Mouse (Mus musculus): ENCODE data around the gene Zfp366. TPM values are rescaled to one million over a fixed set of nuclear protein-coding genes. Genes with fewer than 3 reads are reported as not detected.
A peak's percentile ranks its signal among the peaks of the same experiment; 100 is the strongest.

Gene Zfp366
- polyA plus RNA-seq, 1 experiment from 2014 or later: 0.36 TPM

DNA sequence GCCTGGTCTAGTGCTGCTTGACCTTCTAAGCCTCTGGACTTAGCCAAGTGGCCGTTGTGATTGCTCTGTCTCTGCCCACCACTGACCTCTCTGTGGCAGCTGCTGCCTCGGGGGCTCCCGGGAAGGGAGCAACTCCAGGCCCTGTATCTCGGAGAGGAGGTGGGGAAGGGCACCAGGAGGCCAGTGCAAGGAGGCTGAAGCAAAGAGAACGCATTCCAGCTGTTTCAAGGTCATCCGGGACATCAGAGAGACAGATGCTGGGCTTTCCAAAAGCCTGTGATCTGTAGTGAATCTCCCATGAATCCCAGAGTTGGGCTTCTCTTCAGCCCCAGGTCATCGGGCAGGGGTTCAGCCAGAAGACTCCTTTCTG, 54.5 kb downstream of the Zfp366 start:
- H3K27ac ChIP-seq (ENCODE audit: poor library complexity, severe bottlenecking): peak overlapping the region; percentile 94
- no peak overlapping the region for H3K9ac ChIP-seq
- peaks cover 43% of the 10 kb centered on the region for H3K4me1 ChIP-seq (replicated peaks)
- no peaks in the 10 kb centered on the region for H3K27me3 ChIP-seq (replicated peaks)
- no peaks in the 10 kb centered on the region for H3K36me3 ChIP-seq
- H3K4me3 ChIP-seq: no peak overlapping the region
- H3K4me2 ChIP-seq: peak overlapping the region; percentile 12; the same call in 1 of the 2 replicates
- no peak; the same call in 1 of the 2 replicates for ATAC-seq (ENCODE audit: insufficient number of reproducible peaks, low FRiP score)
- H3K9me3 ChIP-seq (replicated peaks): no peaks in the 10 kb centered on the region
- 12% methylated on average over 7 of the region's 7 CpGs for WGBS

DNA sequence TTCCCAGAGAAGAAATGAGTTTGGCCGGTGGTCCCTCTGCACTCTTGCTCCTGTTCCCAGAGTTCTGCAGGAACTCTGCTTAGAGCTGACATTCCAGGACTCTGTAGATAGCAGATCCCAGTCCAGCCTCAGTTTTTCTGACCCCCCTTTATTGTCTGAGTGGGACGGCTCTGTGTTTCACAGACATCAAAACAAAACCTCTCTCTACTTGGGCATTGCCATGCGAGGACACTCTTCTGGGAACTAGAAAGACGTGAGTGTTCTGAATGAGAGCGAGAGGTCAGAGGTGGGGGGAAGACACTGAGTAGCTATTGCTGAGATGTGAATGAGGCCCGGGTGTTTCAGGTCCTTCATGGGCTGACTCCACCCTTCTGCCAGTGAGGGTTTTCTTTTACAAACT, 55.1 kb downstream of the Zfp366 start:
- Histone ChIP-seq H3K4me2 (no peak overlapping the region), H3K9ac (no peak overlapping the region), H3K4me3 (no peak overlapping the region), H3K27me3 (replicated peaks) (no peaks in the 10 kb centered on the region), H3K27ac (ENCODE audit: poor library complexity, severe bottlenecking) (peak overlapping the region; percentile 94), H3K36me3 (no peaks in the 10 kb centered on the region), H3K4me1 (replicated peaks) (peaks cover 43% of the 10 kb centered on the region), H3K9me3 (replicated peaks) (no peaks in the 10 kb centered on the region)
- ATAC-seq (ENCODE audit: insufficient number of reproducible peaks, low FRiP score): no peak
- WGBS: 19% methylated on average over 6 of the region's 6 CpGs

GRCm38 (mm10) chr13:99241984-99242383, 57.4 kb downstream of the Zfp366 start:
- no peaks in the 10 kb centered on the region for H3K9me3 ChIP-seq (replicated peaks)
- no peaks in the 10 kb centered on the region for H3K27me3 ChIP-seq (replicated peaks)
- H3K4me2 ChIP-seq: no peak overlapping the region
- no peaks in the 10 kb centered on the region for H3K36me3 ChIP-seq
- no peak overlapping the region for H3K9ac ChIP-seq
- peaks cover 30% of the 10 kb centered on the region for H3K4me1 ChIP-seq (replicated peaks)
- no peak overlapping the region for H3K4me3 ChIP-seq
- no peak for ATAC-seq (ENCODE audit: insufficient number of reproducible peaks, low FRiP score)
- H3K27ac ChIP-seq (ENCODE audit: poor library complexity, severe bottlenecking): no peak overlapping the region
- WGBS: 65% methylated on average over 3 of the region's 3 CpGs

GRCm38 (mm10) chr13:99242895-99243294, 58.3 kb downstream of the Zfp366 start:
- Histone ChIP-seq H3K9ac (no peak overlapping the region), H3K27ac (ENCODE audit: poor library complexity, severe bottlenecking) (no peak overlapping the region), H3K4me3 (no peak overlapping the region), H3K9me3 (replicated peaks) (no peaks in the 10 kb centered on the region), H3K4me2 (no peak overlapping the region), H3K36me3 (no peaks in the 10 kb centered on the region), H3K4me1 (replicated peaks) (peaks cover 23% of the 10 kb centered on the region), H3K27me3 (replicated peaks) (no peaks in the 10 kb centered on the region)
- 75% methylated on average over 4 of the region's 4 CpGs for WGBS
- ATAC-seq (ENCODE audit: insufficient number of reproducible peaks, low FRiP score): no peak

GRCm38 (mm10) chr13:99243831-99244230, 59.2 kb downstream of the Zfp366 start:
- Histone ChIP-seq H3K27me3 (replicated peaks) (no peaks in the 10 kb centered on the region), H3K4me2 (no peak overlapping the region), H3K9ac (no peak overlapping the region), H3K36me3 (no peaks in the 10 kb centered on the region), H3K4me1 (replicated peaks) (peaks cover 14% of the 10 kb centered on the region), H3K4me3 (no peak overlapping the region), H3K27ac (ENCODE audit: poor library complexity, severe bottlenecking) (no peak overlapping the region), H3K9me3 (replicated peaks) (no peaks in the 10 kb centered on the region)
- WGBS: 81% methylated on average over 9 of the region's 9 CpGs
- ATAC-seq (ENCODE audit: insufficient number of reproducible peaks, low FRiP score): no peak

DNA sequence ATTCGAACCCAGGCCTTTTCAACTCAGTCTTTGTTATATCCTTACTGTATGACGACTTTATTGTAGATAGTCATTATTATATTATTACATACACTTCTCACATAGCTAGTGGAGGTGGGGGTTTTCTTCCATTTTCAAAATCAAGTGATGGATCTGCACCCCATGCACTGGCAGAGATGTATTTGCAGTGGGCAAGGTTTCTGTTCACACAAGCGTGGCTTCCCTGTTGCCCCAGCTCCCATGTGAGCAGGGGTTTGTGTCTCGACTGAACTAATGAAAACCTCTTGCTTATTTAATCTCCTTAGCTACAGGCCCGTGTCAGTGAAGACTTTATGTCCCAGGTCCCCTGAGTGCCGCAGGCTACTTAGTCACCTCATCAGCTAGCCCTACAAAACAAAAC, 59.8 kb downstream of the Zfp366 start:
- no peaks in the 10 kb centered on the region for H3K27me3 ChIP-seq (replicated peaks)
- H3K4me1 ChIP-seq (replicated peaks): peaks cover 7% of the 10 kb centered on the region
- H3K36me3 ChIP-seq: no peaks in the 10 kb centered on the region
- no peak overlapping the region for H3K27ac ChIP-seq (ENCODE audit: poor library complexity, severe bottlenecking)
- ATAC-seq (ENCODE audit: insufficient number of reproducible peaks, low FRiP score): no peak
- H3K9me3 ChIP-seq (replicated peaks): no peaks in the 10 kb centered on the region
- WGBS: 61% methylated on average over 6 of the region's 6 CpGs
- H3K4me2 ChIP-seq: no peak overlapping the region
- H3K9ac ChIP-seq: no peak overlapping the region
- no peak overlapping the region for H3K4me3 ChIP-seq

- 56% methylated on average over 3 of the region's 3 CpGs for WGBS
- Histone ChIP-seq H3K36me3 (no peaks in the 10 kb centered on the region), H3K27me3 (replicated peaks) (no peaks in the 10 kb centered on the region), H3K4me3 (no peak overlapping the region), H3K9ac (no peak overlapping the region), H3K4me1 (replicated peaks) (peaks cover 3% of the 10 kb centered on the region), H3K4me2 (no peak overlapping the region), H3K27ac (ENCODE audit: poor library complexity, severe bottlenecking) (no peak overlapping the region), H3K9me3 (replicated peaks) (no peaks in the 10 kb centered on the region)
- ATAC-seq (ENCODE audit: insufficient number of reproducible peaks, low FRiP score): no peak
These were observed 60.3 kb downstream of the Zfp366 start for GRCm38 (mm10) chr13:99244896-99245295.

- H3K4me1 ChIP-seq (replicated peaks): no peaks in the 10 kb centered on the region
- WGBS: 81% methylated on average over 21 of the region's 21 CpGs
- ATAC-seq (ENCODE audit: insufficient number of reproducible peaks, low FRiP score): no peak
- H3K4me3 ChIP-seq: no peak overlapping the region
- H3K9me3 ChIP-seq (replicated peaks): no peaks in the 10 kb centered on the region
- H3K36me3 ChIP-seq: no peaks in the 10 kb centered on the region
- no peak overlapping the region for H3K4me2 ChIP-seq
- no peaks in the 10 kb centered on the region for H3K27me3 ChIP-seq (replicated peaks)
- no peak overlapping the region for H3K9ac ChIP-seq
- H3K27ac ChIP-seq (ENCODE audit: poor library complexity, severe bottlenecking): no peak overlapping the region
These were observed 61.4 kb downstream of the Zfp366 start for GRCm38 (mm10) chr13:99245916-99246460.

- Histone ChIP-seq H3K9me3 (replicated peaks) (0 out of 2 replicates have a peak, but pooled peaks cover 2% of the 10 kb centered on the region), H3K27ac (ENCODE audit: poor library complexity, severe bottlenecking) (no peak overlapping the region), H3K36me3 (no peaks in the 10 kb centered on the region), H3K9ac (no peak overlapping the region), H3K4me1 (replicated peaks) (no peaks in the 10 kb centered on the region; the same call in 1 of the 2 replicates), H3K4me2 (no peak overlapping the region), H3K27me3 (replicated peaks) (no peaks in the 10 kb centered on the region), H3K4me3 (no peak overlapping the region)
- ATAC-seq (ENCODE audit: insufficient number of reproducible peaks, low FRiP score): no peak
- 72% methylated on average over 2 of the region's 2 CpGs for WGBS
These were observed 66.2 kb downstream of the Zfp366 start for GRCm38 (mm10) chr13:99250806-99251205.

DNA sequence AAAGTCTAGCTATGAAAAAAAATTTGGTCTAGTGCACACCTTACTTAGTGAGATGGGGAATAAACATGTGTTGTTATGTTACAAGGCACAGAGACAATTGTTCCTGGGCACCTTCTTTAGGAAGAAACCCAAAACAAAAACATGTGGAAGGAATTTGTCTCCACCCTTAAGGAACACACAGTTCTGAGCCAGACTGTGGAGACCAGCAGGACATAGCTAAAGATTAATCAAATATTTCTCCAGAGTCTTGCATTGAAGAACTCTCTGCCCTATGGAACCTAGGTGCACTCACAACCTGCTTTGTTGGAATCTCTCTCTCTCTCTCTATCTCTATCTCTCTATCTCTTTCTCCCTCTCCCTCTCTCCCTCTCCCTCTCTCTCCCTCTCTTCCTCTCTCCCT, 69.6 kb downstream of the Zfp366 start:
- H3K36me3 ChIP-seq: no peaks in the 10 kb centered on the region
- H3K9ac ChIP-seq: no peak overlapping the region
- no peak for ATAC-seq (ENCODE audit: insufficient number of reproducible peaks, low FRiP score)
- no peak overlapping the region for H3K4me2 ChIP-seq
- H3K4me3 ChIP-seq: no peak overlapping the region
- H3K27ac ChIP-seq (ENCODE audit: poor library complexity, severe bottlenecking): no peak overlapping the region
- no peaks in the 10 kb centered on the region for H3K27me3 ChIP-seq (replicated peaks)
- 0 out of 2 replicates have a peak, but pooled peaks cover 2% of the 10 kb centered on the region for H3K9me3 ChIP-seq (replicated peaks)
- no peaks in the 10 kb centered on the region; the same call in 1 of the 2 replicates for H3K4me1 ChIP-seq (replicated peaks)

DNA sequence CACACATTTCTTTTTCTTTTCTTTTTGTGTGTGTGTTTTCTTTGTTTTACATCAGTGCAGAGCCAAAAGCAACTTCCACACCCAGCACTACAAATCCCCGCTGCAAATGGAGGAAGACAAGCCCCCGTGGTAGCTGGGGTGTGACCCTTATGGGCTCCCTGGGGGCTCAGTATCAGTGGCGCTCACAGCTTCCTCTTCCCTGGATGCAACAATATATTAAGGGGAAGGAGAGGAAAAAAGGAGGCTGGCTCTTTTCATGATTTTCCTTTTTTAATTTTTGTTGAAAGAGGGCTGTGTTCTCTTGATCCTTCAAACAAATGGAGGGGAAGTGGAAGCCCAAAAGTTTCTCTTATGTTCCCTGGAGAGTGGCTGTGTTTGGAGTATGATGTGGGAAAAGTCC, 70.2 kb downstream of the Zfp366 start:
- no peak overlapping the region for H3K4me3 ChIP-seq
- 23% methylated on average over 3 of the region's 3 CpGs for WGBS
- no peak overlapping the region for H3K27ac ChIP-seq (ENCODE audit: poor library complexity, severe bottlenecking)
- no peaks in the 10 kb centered on the region for H3K36me3 ChIP-seq
- no peak overlapping the region for H3K4me2 ChIP-seq
- 0 out of 2 replicates have a peak, but pooled peaks cover 2% of the 10 kb centered on the region for H3K9me3 ChIP-seq (replicated peaks)
- no peak overlapping the region for H3K9ac ChIP-seq
- ATAC-seq (ENCODE audit: insufficient number of reproducible peaks, low FRiP score): 0 out of 2 replicates have a peak, but pooled peaks have one; percentile 51
- peaks cover 3% of the 10 kb centered on the region; the same call in 1 of the 2 replicates for H3K4me1 ChIP-seq (replicated peaks)
- no peaks in the 10 kb centered on the region for H3K27me3 ChIP-seq (replicated peaks)

GRCm38 (mm10) chr13:99256916-99257315, 72.3 kb downstream of the Zfp366 start:
- WGBS: 82% methylated on average over 4 of the region's 4 CpGs
- H3K27ac ChIP-seq (ENCODE audit: poor library complexity, severe bottlenecking): no peak overlapping the region

More at GRCm38 (mm10) chr13:99256916-99257315, 72.3 kb downstream of the Zfp366 start:
- ATAC-seq (ENCODE audit: insufficient number of reproducible peaks, low FRiP score): no peak
- H3K36me3 ChIP-seq: no peaks in the 10 kb centered on the region
- no peak overlapping the region for H3K4me3 ChIP-seq
- no peaks in the 10 kb centered on the region for H3K27me3 ChIP-seq (replicated peaks)
- no peak overlapping the region for H3K9ac ChIP-seq
- H3K9me3 ChIP-seq (replicated peaks): 0 out of 2 replicates have a peak, but pooled peaks cover 2% of the 10 kb centered on the region
- H3K4me2 ChIP-seq: no peak overlapping the region
- H3K4me1 ChIP-seq (replicated peaks): peaks cover 3% of the 10 kb centered on the region; the same call in 1 of the 2 replicates

Data from heart, embryonic 12.5 days (tissue).